Mouse (Mus musculus): ENCODE measurements around the gene Hist1h2af. TPM values are rescaled to one million over a fixed set of nuclear protein-coding genes. Genes with fewer than 3 reads are reported as not detected.
A peak's percentile ranks its signal among the peaks of the same experiment; 100 is the strongest.
"Not testable (repeated sequence)": the region's sequence is repeated elsewhere in the genome, so short reads cannot be mapped to it uniquely, and the experiment has no call there.

Gene Hist1h2af
- polyA plus RNA-seq, 1 experiment from 2014 or later = 9.3 TPM

DNA sequence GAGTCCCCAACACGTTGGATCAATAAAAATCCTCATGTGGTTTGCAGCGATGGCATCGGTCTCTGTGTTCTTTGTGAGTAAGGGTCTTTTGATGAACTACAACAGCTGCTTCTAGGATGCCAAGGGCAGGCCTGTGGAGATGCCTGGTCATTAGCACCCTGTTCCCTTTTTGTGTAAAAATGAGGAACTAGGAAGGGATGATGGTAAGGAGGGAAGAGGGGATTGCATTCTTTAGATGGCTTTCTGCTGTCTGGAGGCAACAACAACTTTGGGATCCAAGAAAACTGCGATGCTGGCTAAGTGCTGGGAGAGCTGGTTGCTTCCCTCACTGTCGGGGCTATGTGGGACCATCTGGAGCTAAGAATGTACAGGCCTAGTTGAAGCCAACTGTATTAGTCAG lies 4.5 kb downstream of the Hist1h2af start:
- Histone ChIP-seq H3K27ac (peak overlapping the region; percentile 33; the same call in 1 of the 2 replicates), H3K9me3 (no peaks in the 10 kb centered on the region), H3K4me3 (no peak overlapping the region), H3K4me2 (replicated peaks) (peak overlapping the region; percentile 65), H3K4me1 (peaks cover 34% of the 10 kb centered on the region), H3K27me3 (no peaks in the 10 kb centered on the region), H3K36me3 (no peaks in the 10 kb centered on the region), H3K9ac (peak overlapping the region; percentile 31; the same call in 1 of the 2 replicates)
- WGBS = 48% methylated on average over 5 of the region's 5 CpGs
- no peak for ATAC-seq (ENCODE audit: low FRiP score, low read depth)

DNA sequence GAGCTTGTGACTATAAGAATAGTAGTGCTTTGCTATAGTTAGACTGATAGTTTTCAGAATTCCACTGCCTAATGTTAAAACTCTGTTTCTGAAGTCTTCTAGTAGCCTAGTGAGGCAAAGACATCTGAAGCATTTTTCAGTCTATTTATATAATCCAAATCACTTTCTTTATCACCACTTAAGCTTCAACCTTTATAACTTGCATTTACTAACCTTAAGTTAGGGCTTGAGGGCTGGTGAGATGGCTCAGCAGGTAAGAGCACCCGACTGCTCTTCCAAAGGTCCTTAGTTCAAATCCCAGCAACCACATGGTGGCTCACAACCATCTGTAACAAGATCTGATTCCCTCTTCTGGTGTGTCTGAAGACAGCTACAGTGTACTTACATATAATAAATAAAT lies 6.1 kb downstream of the Hist1h2af start:
- WGBS = 44% methylated on average over 1 of the region's 1 CpGs
- H3K4me2 ChIP-seq (replicated peaks); ATAC-seq (ENCODE audit: low FRiP score, low read depth); H3K27me3 ChIP-seq; H3K9me3 ChIP-seq; H3K27ac ChIP-seq; H3K36me3 ChIP-seq; H3K9ac ChIP-seq; H3K4me3 ChIP-seq: not testable (repeated sequence)
- peaks cover 27% of the 10 kb centered on the region for H3K4me1 ChIP-seq

- Histone ChIP-seq H3K27ac (no peak overlapping the region), H3K4me3 (no peak overlapping the region), H3K9ac (no peak overlapping the region), H3K4me1 (peaks cover 25% of the 10 kb centered on the region), H3K36me3 (no peaks in the 10 kb centered on the region), H3K27me3 (no peaks in the 10 kb centered on the region), H3K9me3 (no peaks in the 10 kb centered on the region), H3K4me2 (replicated peaks) (no peak overlapping the region)
- no peak for ATAC-seq (ENCODE audit: low FRiP score, low read depth)
- WGBS = 80% methylated on average over 3 of the region's 3 CpGs
These were observed 7.8 kb downstream of the Hist1h2af start for GRCm38 (mm10) chr13:23541497-23541896.

- Histone ChIP-seq H3K9ac (peak overlapping the region; percentile 67), H3K4me1 (peaks cover 17% of the 10 kb centered on the region), H3K27ac (peak overlapping the region; percentile 86), H3K4me3 (peak overlapping the region; percentile 50), H3K4me2 (replicated peaks) (peak overlapping the region; percentile 73)
- ATAC-seq (ENCODE audit: low FRiP score, low read depth); H3K27me3 ChIP-seq; H3K36me3 ChIP-seq; H3K9me3 ChIP-seq: not testable (repeated sequence)
- 7% methylated on average over 3 of the region's 3 CpGs for WGBS
These were observed 8.7 kb downstream of the Hist1h2af start for GRCm38 (mm10) chr13:23542225-23542980.

DNA sequence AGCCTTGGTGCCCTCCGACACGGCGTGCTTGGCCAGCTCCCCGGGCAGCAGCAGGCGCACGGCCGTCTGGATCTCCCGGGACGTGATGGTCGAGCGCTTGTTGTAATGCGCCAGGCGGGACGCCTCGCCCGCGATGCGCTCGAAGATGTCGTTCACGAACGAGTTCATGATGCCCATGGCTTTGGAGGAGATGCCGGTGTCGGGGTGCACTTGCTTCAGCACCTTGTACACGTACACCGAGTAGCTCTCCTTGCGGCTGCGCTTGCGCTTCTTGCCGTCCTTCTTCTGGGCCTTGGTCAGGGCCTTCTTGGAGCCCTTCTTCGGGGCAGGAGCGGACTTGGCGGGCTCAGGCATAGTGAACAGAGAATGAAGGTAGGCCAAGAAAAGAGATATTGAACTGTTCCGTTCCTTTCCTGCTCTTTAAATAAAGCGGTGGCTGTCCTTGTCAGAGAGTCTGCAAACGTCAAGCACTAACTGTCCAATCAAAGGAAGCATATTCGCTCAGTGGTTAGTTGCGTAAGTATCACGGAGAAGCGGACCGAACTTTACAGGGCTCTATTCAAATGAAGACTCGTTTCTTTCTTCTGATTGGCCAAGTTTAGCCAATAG lies 9.4 kb downstream of the Hist1h2af start, which contains the start of gene Hist1h2bh:
Gene Hist1h2bh, minus strand, starts transcription at position 394 of the 609 bp plus-strand sequence.
- Histone ChIP-seq H3K27ac (peak within 1 kb of the TSS; percentile 95), H3K4me2 (replicated peaks) (peak within 1 kb of the TSS; percentile 73), H3K9ac (peak within 1 kb of the TSS; percentile 67), H3K4me3 (peak within 1 kb of the TSS; percentile 52), H3K4me1 (peaks cover 11% of the 10 kb centered on the region)
- not testable (repeated sequence) for H3K27me3 ChIP-seq, H3K36me3 ChIP-seq, H3K9me3 ChIP-seq
- peak; percentile 97 for ATAC-seq (ENCODE audit: low FRiP score, low read depth)
- under 1% methylated on average over 37 of the region's 42 CpGs for WGBS

GRCm38 (mm10) chr13:23543965-23544786 lies 10.5 kb downstream of the Hist1h2af start, which contains the start of gene Hist1h3f:
Gene Hist1h3f (plus strand): TSS chr13:23544052.
- Histone ChIP-seq H3K4me1 (peaks cover 7% of the 10 kb centered on the region), H3K9ac (peak within 1 kb of the TSS; percentile 69), H3K4me2 (replicated peaks) (peak within 1 kb of the TSS; percentile 73), H3K4me3 (peak within 1 kb of the TSS; percentile 52), H3K27me3 (no peaks in the 10 kb centered on the region), H3K36me3 (no peaks in the 10 kb centered on the region), H3K9me3 (no peaks in the 10 kb centered on the region), H3K27ac (peak within 1 kb of the TSS; percentile 95)
- under 1% methylated on average over 29 of the region's 45 CpGs for WGBS
- peak; percentile 93 for ATAC-seq (ENCODE audit: low FRiP score, low read depth)

DNA sequence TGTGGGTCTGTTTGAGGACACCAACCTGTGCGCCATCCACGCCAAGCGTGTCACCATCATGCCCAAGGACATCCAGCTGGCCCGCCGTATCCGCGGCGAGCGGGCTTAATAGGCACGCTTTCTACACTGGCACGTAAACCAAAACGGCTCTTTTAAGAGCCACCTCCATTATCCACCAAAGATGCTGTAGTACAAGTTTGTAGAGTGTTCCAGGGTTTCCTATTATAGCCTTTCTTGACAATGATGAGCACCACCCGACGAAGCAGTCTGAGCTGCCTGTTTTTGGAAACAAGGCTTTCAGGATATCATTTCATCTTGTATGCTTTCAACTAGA lies 11.0 kb downstream of the Hist1h2af start:
- not testable (repeated sequence) for H3K27me3 ChIP-seq; H3K36me3 ChIP-seq; H3K4me1 ChIP-seq; ATAC-seq (ENCODE audit: low FRiP score, low read depth); H3K9me3 ChIP-seq
- H3K4me3 ChIP-seq = peak overlapping the region; percentile 52
- H3K9ac ChIP-seq = peak overlapping the region; percentile 65
- 0% methylated on average over 12 of the region's 14 CpGs for WGBS
- peak overlapping the region; percentile 73 for H3K4me2 ChIP-seq (replicated peaks)
- peak overlapping the region; percentile 90; the same call in 1 of the 2 replicates for H3K27ac ChIP-seq

- Histone ChIP-seq H3K4me3 (no peak overlapping the region), H3K27ac (no peak overlapping the region), H3K36me3 (no peaks in the 10 kb centered on the region), H3K27me3 (no peaks in the 10 kb centered on the region), H3K9ac (no peak overlapping the region), H3K9me3 (no peaks in the 10 kb centered on the region), H3K4me2 (replicated peaks) (no peak overlapping the region), H3K4me1 (peaks cover 13% of the 10 kb centered on the region)
- no peak for ATAC-seq (ENCODE audit: low FRiP score, low read depth)
- WGBS = 81% methylated on average over 5 of the region's 5 CpGs
These were observed 13.0 kb downstream of the Hist1h2af start for GRCm38 (mm10) chr13:23546694-23547093.

GRCm38 (mm10) chr13:23550761-23551145 lies 17.0 kb downstream of the Hist1h2af start:
- peaks cover 17% of the 10 kb centered on the region for H3K4me1 ChIP-seq
- peak overlapping the region; percentile 71 for H3K9ac ChIP-seq
- no peak for ATAC-seq (ENCODE audit: low FRiP score, low read depth)
- H3K9me3 ChIP-seq = no peaks in the 10 kb centered on the region
- H3K36me3 ChIP-seq = no peaks in the 10 kb centered on the region
- H3K4me2 ChIP-seq (replicated peaks) = peak overlapping the region; percentile 68
- no peaks in the 10 kb centered on the region for H3K27me3 ChIP-seq
- WGBS = 2% methylated on average over 3 of the region's 3 CpGs
- H3K4me3 ChIP-seq = peak overlapping the region; percentile 49
- H3K27ac ChIP-seq = peak overlapping the region; percentile 94

DNA sequence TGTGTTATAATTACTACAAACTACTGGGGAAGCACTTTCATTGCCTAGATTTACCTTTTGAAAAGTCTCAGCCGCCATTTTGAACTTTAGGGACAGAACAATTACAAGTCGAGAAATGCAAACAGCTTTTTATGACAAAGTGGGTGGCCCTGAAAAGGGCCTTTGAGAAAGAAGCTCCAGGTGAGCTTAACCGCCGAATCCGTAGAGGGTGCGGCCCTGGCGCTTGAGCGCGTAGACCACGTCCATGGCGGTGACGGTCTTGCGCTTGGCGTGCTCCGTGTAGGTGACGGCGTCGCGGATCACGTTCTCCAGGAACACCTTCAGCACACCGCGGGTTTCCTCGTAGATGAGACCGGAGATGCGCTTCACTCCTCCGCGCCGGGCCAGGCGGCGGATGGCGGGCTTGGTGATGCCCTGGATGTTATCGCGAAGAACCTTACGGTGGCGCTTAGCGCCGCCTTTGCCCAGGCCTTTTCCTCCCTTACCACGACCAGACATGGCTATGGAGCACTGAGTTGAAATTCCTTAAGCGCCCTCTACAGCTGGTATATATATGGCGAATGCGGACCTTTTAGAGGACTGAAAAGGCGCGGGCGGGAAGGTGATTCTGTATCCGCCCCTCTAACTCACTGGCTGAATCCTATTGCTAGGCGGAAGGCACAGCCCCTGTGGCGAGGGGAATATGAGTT lies 17.6 kb downstream of the Hist1h2af start, which contains the start of gene Hist1h4f:
Gene Hist1h4f, minus strand, starts transcription at position 503 of the 689 bp plus-strand sequence.
- H3K9me3 ChIP-seq = not testable (repeated sequence)

More for the DNA sequence above, 17.6 kb downstream of the Hist1h2af start, which contains the start of gene Hist1h4f:
- Histone ChIP-seq H3K4me3 (peak within 1 kb of the TSS; percentile 49), H3K4me2 (replicated peaks) (peak within 1 kb of the TSS; percentile 68), H3K27ac (peak within 1 kb of the TSS; percentile 94), H3K4me1 (peaks cover 15% of the 10 kb centered on the region), H3K9ac (peak within 1 kb of the TSS; percentile 71)
- H3K27me3 ChIP-seq, H3K36me3 ChIP-seq: not testable (repeated sequence)
- ATAC-seq (ENCODE audit: low FRiP score, low read depth) = peak; percentile 82
- WGBS = under 1% methylated on average over 47 of the region's 47 CpGs

Data from limb, embryonic 13.5 days (tissue).